In the genomic region with DNA sequence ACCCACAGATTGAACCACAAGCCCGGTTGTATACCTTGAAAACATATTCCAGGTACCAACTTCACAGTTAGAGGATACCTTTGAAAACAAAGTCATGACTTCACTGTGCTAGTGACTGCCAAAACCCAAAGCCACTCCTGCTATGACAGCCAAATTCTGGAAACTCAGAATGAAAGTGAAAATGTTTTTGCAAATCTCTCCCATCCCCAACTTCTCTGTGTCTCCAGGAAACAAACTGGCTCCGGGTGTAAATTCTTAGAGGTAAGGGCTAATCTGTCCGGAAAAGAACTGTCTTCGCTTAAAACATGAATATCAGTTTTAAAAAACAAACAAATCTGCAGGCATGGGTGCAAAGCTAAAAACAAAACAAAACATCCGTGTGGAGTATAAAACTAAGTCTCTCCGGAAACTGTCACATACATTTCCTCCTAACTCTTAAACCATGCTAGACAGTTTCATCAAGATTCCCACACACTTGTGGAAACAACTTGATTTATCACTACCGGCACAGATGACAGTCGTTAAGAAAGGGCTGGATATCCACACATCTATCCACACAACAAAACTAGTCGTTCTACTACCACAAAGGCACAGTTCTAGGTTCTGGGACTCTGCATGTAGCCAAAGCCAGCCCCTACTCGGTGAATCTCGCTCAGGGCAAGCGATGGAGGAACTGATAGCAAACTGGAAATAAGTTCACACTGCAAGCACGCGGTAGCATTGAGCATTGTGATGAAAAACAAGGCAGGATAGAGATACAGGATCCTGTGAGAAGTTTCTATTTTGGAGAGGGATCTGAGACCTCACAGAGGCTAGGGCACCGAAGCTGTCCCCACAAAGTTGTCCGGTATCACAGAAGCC, we compare ENCODE assay signal across 8 mouse cellular contexts. TPM values are rescaled to one million over a fixed set of nuclear protein-coding genes. Genes with fewer than 3 reads are reported as not detected.
DNase-seq lines count a peak whose midpoint lies in the region; ATAC-seq and TF ChIP-seq lines count a peak whose summit lies in the region.

No protein-coding gene starts in this region.

- no peak for ATAC-seq in limb, embryonic 15.5 days (ENCODE audit: insufficient number of reproducible peaks, low FRiP score, low TSS enrichment, low read depth)

- H3K27ac ChIP-seq in heart, adult 2 months, result peak overlapping the region; percentile 90
- H3K27ac ChIP-seq in heart, embryonic 10.5 days, result peak overlapping the region; percentile 93
- H3K27ac ChIP-seq in limb, embryonic 15.5 days, result no peak overlapping the region

- H3K4me1 ChIP-seq in heart, adult 2 months (ENCODE audit: control insufficient read depth, insufficient read depth, low read length), result peaks cover 4% of the 10 kb centered on the region
- peaks cover 28% of the 10 kb centered on the region for H3K4me1 ChIP-seq in heart, embryonic 10.5 days
- H3K4me1 ChIP-seq in limb, embryonic 15.5 days, result peaks cover 28% of the 10 kb centered on the region

- 10% methylated on average over 16 of the region's 16 CpGs for WGBS in heart, adult 2 months
- 30% methylated on average over 16 of the region's 16 CpGs for WGBS in heart, embryonic 10.5 days
- 22% methylated on average over 16 of the region's 16 CpGs for WGBS in limb, embryonic 15.5 days

- intact Hi-C loops in heart, adult 2 months (cut with DNase I), result no loop called here
- intact Hi-C loops in heart, postnatal 36 days (cut with DNase I), result loop anchor here (10.0 kb wide), 1 partner anchor 1209 kb away; no protein-coding TSS in a partner anchor

- TF ChIP-seq POLR2A in heart, adult 2 months (IDR thresholded peaks at IDR 0.05; ENCODE audit: insufficient read depth, low read depth, low read length), result no peak

- peak overlapping the region; percentile 89 for H3K4me3 ChIP-seq in heart, adult 2 months
- peak overlapping the region; percentile 95 for H3K4me3 ChIP-seq in heart, embryonic 10.5 days
- peak overlapping the region; percentile 71 for H3K4me3 ChIP-seq in limb, embryonic 15.5 days

- no peak for TF ChIP-seq CTCF in heart, adult 2 months (IDR thresholded peaks at IDR 0.05)

- no peaks in the 10 kb centered on the region for H3K9me3 ChIP-seq in heart, embryonic 10.5 days
- no peaks in the 10 kb centered on the region for H3K9me3 ChIP-seq in limb, embryonic 15.5 days

- H3K36me3 ChIP-seq in heart, adult 2 months (ENCODE audit: control insufficient read depth, insufficient read depth, low read length), result no peaks in the 10 kb centered on the region
- H3K36me3 ChIP-seq in heart, embryonic 10.5 days, result no peaks in the 10 kb centered on the region
- H3K36me3 ChIP-seq in limb, embryonic 15.5 days, result no peaks in the 10 kb centered on the region

- H3K9ac ChIP-seq in heart, adult 2 months (ENCODE audit: low read depth, low read length), result peak overlapping the region; percentile 94
- peak overlapping the region; percentile 68 for H3K9ac ChIP-seq in limb, embryonic 15.5 days

- no peak for DNase-seq in heart, adult 2 months
- no peak for DNase-seq in heart, postnatal 36 days
- peak; percentile 35 for DNase-seq in T-cell, adult 2 months (ENCODE audit: low spot score)
- DNase-seq in heart, embryonic 10.5 days (ENCODE audit: low spot score), result no peak
- peak; percentile 52 for DNase-seq in retina, embryonic 14.5 days (ENCODE audit: low spot score)
- DNase-seq in cerebellum, adult 18-20 months, result no peak
- no peak for DNase-seq in right cerebral cortex, postnatal 4 days

- peaks cover 2% of the 10 kb centered on the region for H3K79me2 ChIP-seq in heart, adult 2 months (replicated peaks; ENCODE audit: control insufficient read depth, insufficient read depth, low read length)

- no peaks in the 10 kb centered on the region for H3K27me3 ChIP-seq in heart, adult 2 months (ENCODE audit: control insufficient read depth, insufficient read depth, low read length)
- H3K27me3 ChIP-seq in heart, embryonic 10.5 days (ENCODE audit: insufficient read depth, poor library complexity, severe bottlenecking), result peaks cover 56% of the 10 kb centered on the region
- 0 out of 2 replicates have a peak, but pooled peaks cover 3% of the 10 kb centered on the region for H3K27me3 ChIP-seq in limb, embryonic 15.5 days

- peak overlapping the region; percentile 93 for H3K4me2 ChIP-seq in limb, embryonic 15.5 days

- no peak for TF ChIP-seq EP300 in heart, adult 2 months (IDR thresholded peaks at IDR 0.05; ENCODE audit: insufficient read depth, low read depth, low read length)

RNA-seq across cellular contexts. Expression of a gene that starts 0.9 kb away (rescaled TPM):
- total RNA-seq in heart, adult 2 months (2021), result 10 to 100 TPM; 36.6 to 45.8 TPM
- 24.2 and 43.5 TPM in 2 replicates for polyA plus RNA-seq in heart, adult 2 months (2012; rRNA removed)
- 10 to 100 TPM; 41.2 to 43.2 TPM for total RNA-seq in heart, postnatal 36 days (2021)
- polyA plus RNA-seq in heart, embryonic 10.5 days (2016; fragmentation: Nextera tagmentation; extraction: Ambion mirVana), result 4.1 and 7.1 TPM in 2 replicates
- polyA plus RNA-seq in limb, embryonic 15.5 days (2015; fragmentation: Nextera tagmentation; extraction: Ambion mirVana), result 12.2 and 12.9 TPM in 2 replicates

RNA-seq across cellular contexts. Expression of a gene that starts 0.9 kb away (rescaled TPM):
- 1 to 10 TPM; 1.4 to 1.7 TPM for total RNA-seq in heart, adult 2 months (2021)
- polyA plus RNA-seq in heart, adult 2 months (2012; rRNA removed), result 0.61 and 0.85 TPM in 2 replicates
- total RNA-seq in heart, postnatal 36 days (2021), result 1 to 10 TPM; 2.4 to 2.5 TPM
- polyA plus RNA-seq in heart, embryonic 10.5 days (2016; fragmentation: Nextera tagmentation; extraction: Ambion mirVana), result 2.2 and 3.4 TPM in 2 replicates
- polyA plus RNA-seq in limb, embryonic 15.5 days (2015; fragmentation: Nextera tagmentation; extraction: Ambion mirVana), result 3.9 and 4.2 TPM in 2 replicates

RNA-seq across cellular contexts. Expression of a gene that starts 26.8 kb away (rescaled TPM):
- total RNA-seq in heart, adult 2 months (2021), result 1 to 10 TPM; 6.3 to 6.8 TPM
- 5.7 and 5.8 TPM in 2 replicates for polyA plus RNA-seq in heart, adult 2 months (2012; rRNA removed)
- 1 to 10 TPM; 3.9 to 6.6 TPM for total RNA-seq in heart, postnatal 36 days (2021)
- 0.68 and 0.92 TPM in 2 replicates for polyA plus RNA-seq in heart, embryonic 10.5 days (2016; fragmentation: Nextera tagmentation; extraction: Ambion mirVana)
- 5.0 and 6.5 TPM in 2 replicates for polyA plus RNA-seq in limb, embryonic 15.5 days (2015; fragmentation: Nextera tagmentation; extraction: Ambion mirVana)

Comparison
In these comparisons a context has a peak if more than half of its experiments do, and no peak if none do; other contexts are left out.
1. DNase-seq: peak in T-cell, adult 2 months (single experiment) and retina, embryonic 14.5 days (single experiment); none in heart, adult 2 months (0 of 2), heart, postnatal 36 days (0 of 2), heart, embryonic 10.5 days (single experiment), cerebellum, adult 18-20 months (0 of 2) and right cerebral cortex, postnatal 4 days (single experiment).
2. Peak in every context shown above with its lines, with median percentiles within 50 percentile points of each other: H3K4me3 ChIP-seq.